Mouse (Mus musculus) frontal cortex, postnatal 36 days (tissue): ENCODE results near the gene Kremen1.

Experiments used
- DNase-seq, 2 experiments: peaks; one replicate each; pipeline ENCODE4 v3.0.0; 2022; ENCODE audit warnings: low spot score in 2 of 2

Kremen1 gene

DNA sequence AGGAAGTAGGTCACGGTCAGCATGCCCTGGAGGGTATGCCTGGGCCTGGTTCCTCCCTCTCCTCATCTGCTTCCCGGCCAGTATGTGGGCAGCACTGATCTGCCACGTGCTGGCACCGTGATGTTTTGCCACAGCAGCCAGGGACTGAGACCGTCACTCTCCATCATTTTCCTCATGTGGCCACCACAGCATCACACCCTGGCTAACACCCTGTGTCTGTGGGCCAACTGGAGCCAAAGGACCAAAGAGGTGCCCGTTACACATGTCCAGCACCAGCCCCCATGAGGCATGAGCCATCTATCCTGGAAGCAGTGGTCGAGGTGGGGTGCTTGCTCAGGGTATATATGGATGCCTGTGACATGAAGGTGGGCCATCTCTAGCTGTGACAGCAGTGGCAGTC, 86.2 kb downstream of the Kremen1 start:
- DNase-seq = no peak

DNA sequence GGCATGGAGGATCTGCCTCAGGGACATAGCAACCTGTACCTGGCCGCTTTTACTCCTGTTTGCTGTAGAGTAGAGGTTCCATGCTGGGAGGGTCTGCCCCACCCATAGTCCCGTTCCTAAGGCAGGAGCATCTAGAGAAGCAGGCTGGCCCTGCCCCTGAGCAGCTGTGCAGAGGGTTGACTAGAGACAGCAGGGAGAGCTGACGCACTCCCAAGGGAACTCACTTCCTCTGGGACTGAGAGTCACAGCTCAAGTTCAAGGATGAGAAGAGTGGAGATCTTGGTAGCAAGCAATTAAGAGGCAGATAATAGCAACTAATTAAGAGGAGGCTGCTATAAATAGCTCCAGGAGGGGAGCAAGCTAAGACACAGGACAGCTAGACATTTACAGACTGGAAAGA, 88.5 kb downstream of the Kremen1 start:
- DNase-seq = no peak

DNA sequence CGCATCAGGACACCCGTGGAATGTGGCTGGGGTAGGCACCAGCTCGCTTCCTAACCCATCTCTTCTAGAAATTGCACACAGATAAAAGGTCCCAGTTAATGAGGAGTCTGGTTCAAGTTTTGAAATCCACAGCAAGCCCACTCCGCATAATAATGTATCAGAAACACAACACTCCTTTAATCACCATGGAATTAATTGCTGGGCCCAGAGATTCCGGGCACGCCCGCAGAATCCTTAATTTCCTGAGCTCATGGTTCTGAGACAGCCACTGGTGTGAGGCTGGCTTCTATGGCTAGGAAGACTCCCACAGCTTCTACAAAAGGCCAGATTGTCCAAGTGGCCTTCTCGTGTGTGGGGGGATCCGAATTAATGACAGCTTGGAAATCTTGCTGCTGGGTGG, 94.0 kb downstream of the Kremen1 start:
- peak in 1 of 2 experiments; percentile 54 for DNase-seq

DNA sequence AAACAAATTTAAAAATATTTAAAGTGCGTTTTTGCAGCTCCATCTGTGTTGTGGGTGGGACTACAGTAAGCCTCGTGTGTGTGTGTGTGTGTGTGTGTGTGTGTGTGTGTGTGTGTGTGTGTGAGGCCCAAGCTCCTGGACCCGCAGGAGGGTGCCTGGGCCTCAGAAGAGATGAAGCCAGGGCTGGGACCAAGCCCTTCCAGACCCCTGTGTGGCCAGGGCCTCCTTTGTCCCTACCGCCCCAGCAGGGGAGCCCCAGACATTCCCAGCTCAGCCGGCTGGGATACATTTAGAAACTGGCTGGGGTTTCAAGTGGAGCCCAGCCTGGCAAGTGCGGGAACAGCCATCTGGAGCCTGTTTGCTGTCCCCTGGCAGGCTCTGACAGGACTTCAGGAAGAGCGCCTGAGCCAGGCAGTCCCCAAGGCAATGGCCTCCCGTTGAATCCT, 95.9 kb downstream of the Kremen1 start:
- DNase-seq = peak; percentile 76 to 87

DNA sequence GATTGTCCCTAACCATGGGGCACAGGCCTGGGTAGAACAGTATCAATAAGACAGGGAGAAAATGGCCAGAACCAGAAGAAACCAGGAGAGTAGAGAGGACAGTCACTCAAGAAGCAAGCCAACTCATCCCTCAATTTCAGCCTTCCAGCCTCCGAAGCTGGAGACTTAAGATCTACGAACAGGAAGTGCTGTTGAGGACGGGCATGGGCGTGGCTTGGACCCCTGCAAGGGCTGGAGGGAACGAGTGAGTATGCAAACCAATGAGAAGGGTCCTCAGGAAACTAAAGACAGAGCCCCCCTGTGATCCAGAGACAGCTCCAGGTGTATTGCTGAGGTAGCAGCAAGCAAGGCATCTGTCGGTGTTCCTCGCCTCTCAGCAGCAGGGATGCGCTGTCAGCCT, 97.0 kb downstream of the Kremen1 start:
- no peak for DNase-seq

DNA sequence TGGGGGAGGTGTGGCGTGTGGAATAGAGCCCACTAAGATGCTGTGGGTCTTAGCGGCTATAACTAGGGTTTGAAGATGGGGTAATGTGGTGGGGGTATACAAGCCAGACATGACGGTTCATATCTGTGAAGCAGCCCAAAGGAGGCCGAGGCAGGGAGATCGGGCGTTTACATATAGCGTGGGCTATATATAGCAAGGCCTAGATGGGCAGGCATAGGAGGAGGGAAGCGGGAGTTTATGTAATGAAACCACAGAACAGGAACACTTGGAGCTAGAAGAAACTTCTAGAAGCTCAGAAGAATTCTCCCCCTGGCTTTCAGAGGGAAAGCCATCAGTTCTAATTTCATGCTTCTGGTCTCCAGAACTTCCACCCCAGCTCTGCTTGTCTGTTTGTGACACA, 97.9 kb downstream of the Kremen1 start:
- no peak for DNase-seq

DNA sequence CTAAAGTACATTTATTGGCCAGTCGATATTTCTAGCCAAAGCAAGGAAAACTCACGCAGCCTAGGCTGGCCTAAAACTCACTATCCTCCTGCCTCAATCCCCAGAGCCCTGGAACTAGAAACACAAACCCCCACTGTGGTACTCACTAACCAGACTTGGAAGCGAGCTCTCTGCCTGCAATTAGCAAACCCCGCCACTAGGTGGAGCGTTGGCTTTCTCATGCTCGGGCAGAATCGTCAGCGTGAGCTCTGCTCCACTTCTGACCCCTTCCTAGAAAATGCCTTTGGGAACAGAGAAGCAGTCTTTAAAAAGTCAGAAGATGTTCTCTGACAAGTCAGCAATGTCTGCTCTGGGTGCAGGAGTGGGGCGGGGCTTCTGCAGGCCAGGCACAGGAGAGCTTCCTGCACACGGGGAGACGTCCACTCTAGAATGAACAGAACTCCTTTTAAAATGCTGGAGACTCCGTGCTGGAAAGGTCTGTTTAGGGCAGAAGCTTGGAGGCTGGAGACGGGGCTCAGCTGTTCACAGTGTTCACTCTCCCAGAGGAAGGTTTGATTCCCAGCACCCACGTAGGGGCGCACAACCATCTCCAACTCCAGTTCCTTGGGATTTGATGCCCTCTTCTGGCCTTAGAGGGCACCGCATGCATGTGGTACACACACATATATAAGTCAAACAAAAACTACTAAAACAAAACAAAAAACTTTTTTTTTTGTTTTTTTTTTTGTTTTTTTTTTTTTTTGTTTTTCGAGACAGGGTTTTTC, 100.5 kb downstream of the Kremen1 start:
- DNase-seq = peak in 1 of 2 experiments; percentile 37

DNA sequence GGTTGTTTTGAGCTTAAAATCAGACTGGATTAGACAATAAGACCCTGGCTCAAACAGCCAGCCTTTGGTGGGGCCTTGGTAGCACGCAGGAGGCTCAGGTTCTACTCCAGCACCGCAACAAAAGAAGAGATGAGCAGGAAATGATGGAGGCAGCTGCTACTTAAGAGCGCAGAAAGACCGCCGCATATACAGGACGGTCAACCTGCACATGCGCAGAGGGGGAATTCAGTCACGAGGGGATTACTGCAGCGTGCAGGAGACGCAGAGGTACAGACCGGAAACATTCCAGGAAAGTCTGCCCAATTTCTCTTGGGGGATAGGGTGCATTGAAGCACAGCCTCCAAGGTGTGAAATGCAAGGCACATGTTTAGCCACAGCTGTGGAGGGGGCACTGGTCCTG, 103.3 kb downstream of the Kremen1 start:
- DNase-seq = no peak

DNA sequence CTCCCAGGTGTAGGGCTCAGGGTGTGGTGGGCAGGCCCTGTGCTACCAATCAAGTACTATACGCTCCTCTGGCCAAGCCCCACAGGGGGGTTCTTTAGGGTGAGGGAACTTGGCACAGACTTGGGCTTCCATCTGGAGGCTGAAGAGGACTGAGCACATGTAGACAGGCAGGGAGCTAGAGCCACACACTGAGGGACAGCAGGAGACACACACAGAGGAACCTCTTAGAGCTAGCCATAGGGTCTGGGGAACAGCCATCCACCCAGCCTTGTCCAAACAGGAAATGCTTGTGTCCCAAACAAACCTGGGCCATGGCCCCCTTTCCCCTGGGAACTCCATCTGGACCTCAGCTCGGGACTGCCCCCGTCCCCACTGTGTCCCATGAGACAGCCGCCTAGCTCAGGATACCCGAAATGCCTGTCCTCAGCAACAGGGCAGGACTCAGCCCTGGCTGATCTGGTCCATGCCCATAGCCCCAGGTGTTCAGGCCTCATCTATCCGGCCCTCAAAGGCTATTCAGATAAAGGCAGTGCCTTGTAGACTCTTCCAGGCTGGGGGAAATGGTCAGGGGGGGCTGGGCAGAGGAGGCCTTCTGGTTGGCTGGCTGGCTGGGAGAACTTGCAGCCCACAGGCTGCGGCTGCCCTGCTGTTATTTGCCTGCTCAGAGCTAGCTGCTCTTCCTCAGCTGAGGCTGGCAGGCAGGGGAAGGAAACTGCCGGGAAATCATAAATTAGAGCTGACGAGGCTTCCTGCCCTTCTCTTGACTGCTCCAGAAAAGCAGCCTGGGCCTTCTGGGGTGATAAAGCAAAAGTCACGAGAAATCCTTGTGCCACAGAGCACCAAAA, 106.2 kb downstream of the Kremen1 start:
- DNase-seq = no peak

DNA sequence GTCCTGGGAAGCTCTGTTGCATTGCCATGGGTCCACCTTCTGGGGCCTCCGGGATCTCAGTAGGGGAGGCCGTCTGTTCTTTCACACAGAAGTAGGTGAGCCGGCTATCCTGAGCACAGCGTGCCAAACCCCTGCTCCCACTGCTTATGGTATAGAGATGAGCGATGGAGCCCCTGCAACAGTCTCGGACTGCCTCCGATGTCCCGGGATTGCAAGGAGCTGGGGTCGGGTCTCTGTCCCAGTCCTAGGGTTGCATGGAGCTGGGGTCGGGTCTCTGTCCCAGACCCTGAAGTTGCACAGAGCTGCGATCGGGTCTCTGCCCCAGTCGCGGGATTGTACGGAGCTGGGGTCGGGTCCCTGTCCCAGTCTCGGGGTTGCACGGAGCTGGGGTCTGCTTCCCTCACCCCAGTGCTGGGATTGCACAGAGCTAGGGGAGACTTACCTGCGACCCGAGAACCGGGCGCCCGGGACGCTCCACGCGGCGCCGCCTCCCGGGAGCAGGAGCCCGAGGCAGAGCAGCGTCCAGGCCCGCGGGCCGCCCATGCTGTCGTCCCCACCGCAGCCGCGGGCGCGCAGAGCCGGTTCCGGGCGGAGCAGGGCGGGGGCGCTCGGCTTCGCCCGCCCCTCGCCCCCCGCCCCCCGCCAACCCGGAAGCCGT, 109.5 kb downstream of the Kremen1 start, which contains the start of gene Emid1:
Gene Emid1, minus strand, starts transcription at position 578 of the 658 bp plus-strand sequence.
- no peak for DNase-seq

DNA sequence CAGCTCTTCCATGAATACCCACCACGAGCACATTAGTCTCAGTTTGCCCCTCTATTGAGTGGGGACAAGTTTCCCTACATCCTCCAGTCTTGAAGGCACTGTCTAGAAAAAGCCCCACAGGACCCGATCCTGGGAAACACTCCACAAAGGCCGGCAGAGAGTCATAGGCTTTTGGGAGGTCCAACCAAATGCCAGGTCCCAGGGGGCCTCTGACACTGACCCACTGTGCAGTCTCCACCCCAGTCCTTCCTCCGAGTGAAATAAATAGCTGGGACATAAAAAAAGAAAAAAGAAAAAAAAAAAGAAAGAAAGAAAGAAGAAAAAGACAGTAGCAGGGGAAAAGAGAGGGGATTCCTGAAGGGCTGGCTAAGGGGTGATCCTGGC, 110.1 kb downstream of the Kremen1 start:
- no peak for DNase-seq

DNA sequence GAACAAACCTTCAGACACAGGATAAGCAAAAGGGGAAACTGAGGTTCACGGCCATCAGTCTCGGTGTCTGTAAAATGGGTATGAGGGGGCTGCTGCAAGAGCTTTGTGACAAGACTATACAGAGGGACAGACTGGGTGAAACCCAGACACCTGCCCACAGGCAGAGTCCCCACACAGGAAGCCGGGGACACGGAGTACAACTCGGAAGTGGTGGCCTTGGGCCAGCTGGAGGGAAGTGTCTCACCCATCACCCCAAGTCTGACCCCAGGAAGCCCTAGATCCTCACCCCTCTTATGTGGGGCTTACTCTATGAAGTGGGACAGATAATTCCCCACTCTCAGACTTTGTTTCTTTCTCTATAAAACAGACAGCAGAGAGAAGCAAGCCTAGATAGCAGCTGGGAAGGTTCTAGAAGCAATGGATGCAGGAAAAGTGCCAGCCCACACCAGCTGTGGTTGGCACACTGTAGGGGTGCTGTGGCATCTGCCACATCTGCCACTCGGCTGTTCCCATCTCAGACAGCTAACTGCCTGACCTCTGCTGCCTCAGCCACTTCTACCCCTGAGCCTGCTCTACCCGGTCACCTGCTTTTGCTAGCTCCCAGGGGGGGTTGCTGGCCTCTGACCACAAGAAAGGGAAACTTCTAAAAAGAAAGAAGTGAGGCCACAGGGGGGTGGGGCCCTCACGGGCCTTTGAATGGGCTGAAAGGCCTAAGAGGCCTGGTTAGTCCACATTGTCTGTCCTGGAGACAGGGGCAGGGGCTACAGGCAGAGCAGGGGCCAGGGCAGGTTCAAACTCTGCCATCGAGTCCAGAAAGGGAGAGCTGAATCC, 110.7 kb downstream of the Kremen1 start:
- no peak for DNase-seq

DNA sequence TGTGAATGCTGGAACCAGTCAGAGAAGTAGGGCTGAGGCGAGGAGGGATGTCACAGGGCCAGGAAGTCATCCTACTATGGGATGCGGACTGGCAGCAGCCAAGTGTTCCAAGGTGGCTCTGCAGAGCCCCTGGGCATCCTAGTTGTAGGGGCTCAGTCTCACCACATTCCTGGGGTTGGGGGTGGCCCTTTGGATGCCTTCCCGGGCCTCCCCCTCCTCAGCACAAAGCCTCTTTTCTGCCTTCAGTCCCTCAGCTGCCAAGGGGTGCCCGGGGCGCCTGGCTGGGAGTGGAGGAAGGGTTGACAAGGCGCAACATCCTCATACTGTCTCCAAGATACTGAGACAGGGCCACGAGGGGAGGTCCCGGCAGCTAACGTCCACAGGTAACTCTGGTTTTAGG, 111.4 kb downstream of the Kremen1 start:
- no peak for DNase-seq

DNA sequence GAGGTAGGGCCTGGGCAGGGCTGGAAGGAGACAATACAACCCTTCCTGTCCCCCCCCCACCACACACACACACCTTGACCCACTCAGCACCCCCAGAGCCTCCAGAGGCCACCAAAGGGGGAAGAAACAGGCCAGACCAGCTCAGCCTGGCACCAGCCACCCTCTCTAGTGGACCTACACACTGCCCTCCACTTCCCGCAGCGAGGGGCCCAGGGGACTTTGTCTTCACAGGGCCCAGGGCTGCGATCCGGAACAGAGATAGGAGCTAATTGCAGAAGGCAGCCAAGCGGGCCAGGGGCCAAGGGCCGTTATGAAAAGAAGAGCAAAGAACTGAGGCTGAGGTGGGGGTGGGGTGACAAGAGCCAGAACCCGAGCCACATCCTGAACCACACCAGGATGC, 112.1 kb downstream of the Kremen1 start:
- no peak for DNase-seq

DNA sequence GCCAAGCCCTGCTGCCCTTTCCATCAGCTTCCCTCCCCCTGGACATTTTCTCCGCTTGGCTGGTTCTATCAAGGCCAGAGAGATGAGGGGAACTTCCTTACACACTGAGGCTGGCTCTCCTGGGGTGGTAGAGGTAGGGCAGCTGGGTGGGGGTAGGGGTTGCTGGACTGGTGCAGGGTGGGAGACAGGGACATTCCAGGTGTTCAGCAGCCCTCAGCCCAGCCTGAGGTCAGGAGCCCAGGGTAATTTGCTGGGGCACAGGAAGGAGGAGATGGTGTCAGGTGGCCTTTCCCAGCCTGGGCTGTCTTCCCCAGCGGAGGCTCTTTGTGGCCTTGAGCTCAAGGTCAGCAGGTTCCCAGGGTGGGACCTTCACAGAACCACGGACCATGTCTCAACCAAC, 115.8 kb downstream of the Kremen1 start:
- DNase-seq = no peak

DNA sequence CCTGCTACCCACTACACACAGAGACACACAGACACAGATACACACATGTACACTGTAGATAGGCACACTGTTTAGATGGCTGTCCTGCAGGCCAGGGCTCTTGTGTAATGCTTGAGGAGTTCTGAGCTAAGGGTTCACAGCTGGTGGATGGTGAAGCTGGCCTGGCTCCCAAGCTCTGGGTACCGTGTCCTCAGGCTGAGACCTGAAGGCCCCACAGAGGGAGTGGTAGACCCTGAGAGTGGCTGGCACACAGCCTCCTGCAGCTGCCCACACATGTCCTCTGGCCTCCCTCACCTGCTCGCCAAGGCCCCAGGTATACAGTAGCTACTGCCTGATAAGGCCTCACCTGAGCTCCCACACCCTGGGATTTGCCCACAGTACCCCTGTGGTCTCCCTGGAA, 119.4 kb downstream of the Kremen1 start:
- DNase-seq = no peak
